Mouse (Mus musculus) cerebellum, adult 8-10 months (tissue): ENCODE measurements around the gene Fkbp2.

Source experiments
- DNase-seq: peaks from one replicate; pipeline ENCODE4 v3.0.0; 2022

The Fkbp2 gene

GRCm38 (mm10) chr19:6969665-6970381, 10.5 kb downstream of the Fkbp2 start:
- no peak for DNase-seq

GRCm38 (mm10) chr19:6969291-6969664, 11.0 kb downstream of the Fkbp2 start:
- DNase-seq = no peak

GRCm38 (mm10) chr19:6968491-6969271, 11.6 kb downstream of the Fkbp2 start:
- DNase-seq = no peak

GRCm38 (mm10) chr19:6956461-6956860, 23.8 kb downstream of the Fkbp2 start:
- DNase-seq = no peak

- no peak for DNase-seq
Measured at GRCm38 (mm10) chr19:6955424-6955823, 24.9 kb downstream of the Fkbp2 start.

GRCm38 (mm10) chr19:6954046-6954445, 26.3 kb downstream of the Fkbp2 start:
- DNase-seq = no peak

- DNase-seq = no peak
Measured at GRCm38 (mm10) chr19:6952712-6953037, 27.6 kb downstream of the Fkbp2 start.

- DNase-seq = peak; percentile 78
Measured at GRCm38 (mm10) chr19:6951994-6952711, 28.1 kb downstream of the Fkbp2 start.

- DNase-seq = peak; percentile 88
Measured at GRCm38 (mm10) chr19:6951381-6951968, 28.8 kb downstream of the Fkbp2 start.

- peak; percentile 62 for DNase-seq
Measured at GRCm38 (mm10) chr19:6950613-6951153, 29.6 kb downstream of the Fkbp2 start.

- no peak for DNase-seq
Measured at GRCm38 (mm10) chr19:6949951-6950350, 30.4 kb downstream of the Fkbp2 start.

GRCm38 (mm10) chr19:6949532-6949931, 30.8 kb downstream of the Fkbp2 start:
- no peak for DNase-seq

- DNase-seq = peak; percentile 66
Measured at GRCm38 (mm10) chr19:6948186-6948585, 32.1 kb downstream of the Fkbp2 start.

GRCm38 (mm10) chr19:6947742-6948141, 32.6 kb downstream of the Fkbp2 start:
- DNase-seq = no peak

GRCm38 (mm10) chr19:6943709-6944108, 36.6 kb downstream of the Fkbp2 start:
- no peak for DNase-seq

GRCm38 (mm10) chr19:6942764-6943163, 37.5 kb downstream of the Fkbp2 start:
- no peak for DNase-seq

- DNase-seq = peak; percentile 93
Measured at GRCm38 (mm10) chr19:6942249-6942691, 38.0 kb downstream of the Fkbp2 start, which contains the start of gene Gpr137. Gpr137 (minus strand) TSS chr19:6942480.

- peak; percentile 95 for DNase-seq
Measured at GRCm38 (mm10) chr19:6941372-6942248, 38.7 kb downstream of the Fkbp2 start, which contains the start of gene Bad. Bad (plus strand) TSS chr19:6941861.

GRCm38 (mm10) chr19:6940396-6941351, 39.6 kb downstream of the Fkbp2 start:
- peak; percentile 52 for DNase-seq
